Mouse (Mus musculus): Measurements from ENCODE around the gene Tomm6. TPM values are rescaled to one million over a fixed set of nuclear protein-coding genes. Genes with fewer than 3 reads are reported as not detected.
A peak's percentile ranks its signal among the peaks of the same experiment; 100 is the strongest.

Tomm6 gene
- polyA plus RNA-seq, 1 experiment from 2014 or later: 382 TPM

- peak; percentile 86 for ATAC-seq (ENCODE audit: low read depth)
Observed at GRCm38 (mm10) chr17:47672311-47673111, 15.7 kb downstream of the Tomm6 start.

GRCm38 (mm10) chr17:47671988-47672310 lies 16.2 kb downstream of the Tomm6 start:
- no peaks in the 10 kb centered on the region for H3K9me3 ChIP-seq (ENCODE audit: control insufficient read depth, low read length)
- H3K4me2 ChIP-seq (ENCODE audit: low read depth, low read length): peak overlapping the region; percentile 91
- 18% methylated on average over 14 of the region's 14 CpGs for WGBS
- DNase-seq (ENCODE audit: low spot score) (no peak), ATAC-seq (ENCODE audit: low read depth) (peak; percentile 42)
- H3K27me3 ChIP-seq (replicated peaks; ENCODE audit: control insufficient read depth, insufficient read depth, low read length): peaks cover 13% of the 10 kb centered on the region; the same call in 1 of the 2 replicates
- 0 out of 2 replicates have a peak, but pooled peaks cover 5% of the 10 kb centered on the region for H3K4me1 ChIP-seq (ENCODE audit: control insufficient read depth, insufficient read depth, low read length)
- no peak overlapping the region for H3K27ac ChIP-seq (replicated peaks; ENCODE audit: low read depth, low read length)
- H3K9ac ChIP-seq (ENCODE audit: low read depth, low read length): peak overlapping the region; percentile 61
- peak overlapping the region; percentile 43 for H3K4me3 ChIP-seq (ENCODE audit: low read depth, low read length)
- H3K36me3 ChIP-seq (ENCODE audit: control insufficient read depth, insufficient read depth, low read length): peaks cover 12% of the 10 kb centered on the region

More at GRCm38 (mm10) chr17:47672311-47673111, 15.7 kb downstream of the Tomm6 start:
- peak; percentile 86 for DNase-seq (ENCODE audit: low spot score)
- Histone ChIP-seq H3K27ac (replicated peaks; ENCODE audit: low read depth, low read length) (no peak overlapping the region), H3K27me3 (replicated peaks; ENCODE audit: control insufficient read depth, insufficient read depth, low read length) (peaks cover 13% of the 10 kb centered on the region; the same call in 1 of the 2 replicates), H3K9ac (ENCODE audit: low read depth, low read length) (peak overlapping the region; percentile 61), H3K36me3 (ENCODE audit: control insufficient read depth, insufficient read depth, low read length) (peaks cover 13% of the 10 kb centered on the region), H3K9me3 (ENCODE audit: control insufficient read depth, low read length) (no peaks in the 10 kb centered on the region), H3K4me3 (ENCODE audit: low read depth, low read length) (peak overlapping the region; percentile 43), H3K4me1 (ENCODE audit: control insufficient read depth, insufficient read depth, low read length) (0 out of 2 replicates have a peak, but pooled peaks cover 5% of the 10 kb centered on the region), H3K4me2 (ENCODE audit: low read depth, low read length) (peak overlapping the region; percentile 91)
- 8% methylated on average over 40 of the region's 68 CpGs for WGBS

- no peak for ATAC-seq (ENCODE audit: low read depth)
- no peak overlapping the region for H3K9ac ChIP-seq (ENCODE audit: low read depth, low read length)
Observed at GRCm38 (mm10) chr17:47669166-47669565, 19.0 kb downstream of the Tomm6 start.

GRCm38 (mm10) chr17:47664474-47664873 lies 23.7 kb downstream of the Tomm6 start:
- 85% methylated on average over 7 of the region's 7 CpGs for WGBS

More at GRCm38 (mm10) chr17:47669166-47669565, 19.0 kb downstream of the Tomm6 start:
- H3K4me3 ChIP-seq (ENCODE audit: low read depth, low read length): no peak overlapping the region
- DNase-seq (ENCODE audit: low spot score): no peak
- no peak overlapping the region for H3K4me2 ChIP-seq (ENCODE audit: low read depth, low read length)
- no peaks in the 10 kb centered on the region for H3K9me3 ChIP-seq (ENCODE audit: control insufficient read depth, low read length)
- WGBS: 72% methylated on average over 4 of the region's 4 CpGs
- H3K27me3 ChIP-seq (replicated peaks; ENCODE audit: control insufficient read depth, insufficient read depth, low read length): peaks cover 13% of the 10 kb centered on the region; the same call in 1 of the 2 replicates
- no peaks in the 10 kb centered on the region for H3K36me3 ChIP-seq (ENCODE audit: control insufficient read depth, insufficient read depth, low read length)
- 0 out of 2 replicates have a peak, but pooled peaks cover 5% of the 10 kb centered on the region for H3K4me1 ChIP-seq (ENCODE audit: control insufficient read depth, insufficient read depth, low read length)
- H3K27ac ChIP-seq (replicated peaks; ENCODE audit: low read depth, low read length): no peak overlapping the region

GRCm38 (mm10) chr17:47663009-47663713 lies 25.0 kb downstream of the Tomm6 start:
- H3K9me3 ChIP-seq (ENCODE audit: control insufficient read depth, low read length): no peaks in the 10 kb centered on the region
- H3K4me1 ChIP-seq (ENCODE audit: control insufficient read depth, insufficient read depth, low read length): no peaks in the 10 kb centered on the region
- no peaks in the 10 kb centered on the region for H3K27me3 ChIP-seq (replicated peaks; ENCODE audit: control insufficient read depth, insufficient read depth, low read length)
- H3K27ac ChIP-seq (replicated peaks; ENCODE audit: low read depth, low read length): no peak overlapping the region
- DNase-seq (ENCODE audit: low spot score) (peak; percentile 40), ATAC-seq (ENCODE audit: low read depth) (peak; percentile 62; the same call in 1 of the 2 replicates)
- H3K9ac ChIP-seq (ENCODE audit: low read depth, low read length): no peak overlapping the region
- H3K4me2 ChIP-seq (ENCODE audit: low read depth, low read length): no peak overlapping the region
- no peak overlapping the region for H3K4me3 ChIP-seq (ENCODE audit: low read depth, low read length)
- WGBS: 50% methylated on average over 9 of the region's 9 CpGs
- H3K36me3 ChIP-seq (ENCODE audit: control insufficient read depth, insufficient read depth, low read length): no peaks in the 10 kb centered on the region

More at GRCm38 (mm10) chr17:47664474-47664873, 23.7 kb downstream of the Tomm6 start:
- Histone ChIP-seq H3K9ac (ENCODE audit: low read depth, low read length) (no peak overlapping the region), H3K4me1 (ENCODE audit: control insufficient read depth, insufficient read depth, low read length) (no peaks in the 10 kb centered on the region), H3K4me2 (ENCODE audit: low read depth, low read length) (no peak overlapping the region), H3K36me3 (ENCODE audit: control insufficient read depth, insufficient read depth, low read length) (no peaks in the 10 kb centered on the region), H3K27me3 (replicated peaks; ENCODE audit: control insufficient read depth, insufficient read depth, low read length) (no peaks in the 10 kb centered on the region), H3K4me3 (ENCODE audit: low read depth, low read length) (no peak overlapping the region), H3K27ac (replicated peaks; ENCODE audit: low read depth, low read length) (no peak overlapping the region), H3K9me3 (ENCODE audit: control insufficient read depth, low read length) (no peaks in the 10 kb centered on the region)
- no peak for ATAC-seq (ENCODE audit: low read depth)
- no peak for DNase-seq (ENCODE audit: low spot score)

- WGBS: 81% methylated on average over 3 of the region's 3 CpGs
- H3K4me1 ChIP-seq (ENCODE audit: control insufficient read depth, insufficient read depth, low read length): no peaks in the 10 kb centered on the region
- H3K4me3 ChIP-seq (ENCODE audit: low read depth, low read length): no peak overlapping the region
- no peak overlapping the region for H3K27ac ChIP-seq (replicated peaks; ENCODE audit: low read depth, low read length)
- no peaks in the 10 kb centered on the region for H3K36me3 ChIP-seq (ENCODE audit: control insufficient read depth, insufficient read depth, low read length)
- no peaks in the 10 kb centered on the region for H3K9me3 ChIP-seq (ENCODE audit: control insufficient read depth, low read length)
- H3K4me2 ChIP-seq (ENCODE audit: low read depth, low read length): no peak overlapping the region
- DNase-seq (ENCODE audit: low spot score) (no peak), ATAC-seq (ENCODE audit: low read depth) (no peak)
- no peak overlapping the region for H3K9ac ChIP-seq (ENCODE audit: low read depth, low read length)
- no peaks in the 10 kb centered on the region for H3K27me3 ChIP-seq (replicated peaks; ENCODE audit: control insufficient read depth, insufficient read depth, low read length)
Observed at GRCm38 (mm10) chr17:47658741-47659243, 29.4 kb downstream of the Tomm6 start.

- Histone ChIP-seq H3K4me2 (ENCODE audit: low read depth, low read length) (no peak overlapping the region), H3K4me3 (ENCODE audit: low read depth, low read length) (no peak overlapping the region), H3K27me3 (replicated peaks; ENCODE audit: control insufficient read depth, insufficient read depth, low read length) (no peaks in the 10 kb centered on the region), H3K9me3 (ENCODE audit: control insufficient read depth, low read length) (no peaks in the 10 kb centered on the region), H3K27ac (replicated peaks; ENCODE audit: low read depth, low read length) (no peak overlapping the region), H3K36me3 (ENCODE audit: control insufficient read depth, insufficient read depth, low read length) (no peaks in the 10 kb centered on the region), H3K9ac (ENCODE audit: low read depth, low read length) (no peak overlapping the region), H3K4me1 (ENCODE audit: control insufficient read depth, insufficient read depth, low read length) (no peaks in the 10 kb centered on the region)
- no peak for DNase-seq (ENCODE audit: low spot score)
- no peak for ATAC-seq (ENCODE audit: low read depth)
- WGBS: 79% methylated on average over 4 of the region's 4 CpGs
Observed at GRCm38 (mm10) chr17:47657901-47658300, 30.3 kb downstream of the Tomm6 start.

- ATAC-seq (ENCODE audit: low read depth) (no peak), DNase-seq (ENCODE audit: low spot score) (no peak)
- WGBS: 74% methylated on average over 5 of the region's 5 CpGs
- H3K4me1 ChIP-seq (ENCODE audit: control insufficient read depth, insufficient read depth, low read length): no peaks in the 10 kb centered on the region
- H3K4me2 ChIP-seq (ENCODE audit: low read depth, low read length): no peak overlapping the region
- no peaks in the 10 kb centered on the region for H3K9me3 ChIP-seq (ENCODE audit: control insufficient read depth, low read length)
- H3K36me3 ChIP-seq (ENCODE audit: control insufficient read depth, insufficient read depth, low read length): no peaks in the 10 kb centered on the region
- H3K27me3 ChIP-seq (replicated peaks; ENCODE audit: control insufficient read depth, insufficient read depth, low read length): no peaks in the 10 kb centered on the region
- no peak overlapping the region for H3K9ac ChIP-seq (ENCODE audit: low read depth, low read length)
- H3K27ac ChIP-seq (replicated peaks; ENCODE audit: low read depth, low read length): no peak overlapping the region
- no peak overlapping the region for H3K4me3 ChIP-seq (ENCODE audit: low read depth, low read length)
Observed at GRCm38 (mm10) chr17:47655697-47656096, 32.5 kb downstream of the Tomm6 start.

All from embryonic facial prominence, embryonic 14.5 days (tissue).